Mouse (Mus musculus) heart, embryonic 11.5 days (tissue): ENCODE results near the gene Dzip1. TPM values are rescaled to one million over a fixed set of nuclear protein-coding genes. Genes with fewer than 3 reads are reported as not detected.

Experiments used
- ATAC-seq: fragments of 200-750 bp; cut with Nextera tagmentation; replicated peaks from 2 replicates; pipeline ENCODE4 v1.8.0; 2017; ENCODE audit warnings: moderate library complexity; ENCODE audit not compliant: insufficient number of reproducible peaks, low FRiP score, low TSS enrichment
- H3K27ac ChIP-seq: fragments of 300-500 bp; sonication (generic); 2 replicates; pipeline ENCODE4 v1.5.1; 2014; ENCODE audit warnings: mild to moderate bottlenecking, low read depth, low read length
- H3K27me3 ChIP-seq: fragments of 300-500 bp; sonication (generic); 2 replicates; pipeline ENCODE4 v1.6.1; 2014; ENCODE audit warnings: mild to moderate bottlenecking, low read length, mixed read lengths; ENCODE audit not compliant: control insufficient read depth, insufficient read depth
- H3K36me3 ChIP-seq: fragments of 300-500 bp; sonication (generic); 2 replicates; pipeline ENCODE4 v1.6.1; 2014; ENCODE audit warnings: mild to moderate bottlenecking, low read length, moderate library complexity, mixed read lengths; ENCODE audit not compliant: control insufficient read depth, insufficient read depth
- H3K4me1 ChIP-seq: fragments of 300-500 bp; sonication (generic); 2 replicates; pipeline ENCODE4 v1.6.1; 2014; ENCODE audit warnings: low read length; ENCODE audit not compliant: control insufficient read depth, insufficient read depth
- H3K4me2 ChIP-seq: fragments of 300-500 bp; sonication (generic); 2 replicates; pipeline ENCODE4 v1.6.1; 2014; ENCODE audit warnings: mild to moderate bottlenecking, moderate library complexity
- H3K4me3 ChIP-seq: fragments of 300-500 bp; sonication (generic); 2 replicates; pipeline ENCODE4 v1.5.1; 2014; ENCODE audit warnings: low read depth, low read length
- H3K9ac ChIP-seq: fragments of 300-500 bp; sonication (generic); 2 replicates; pipeline ENCODE4 v1.6.1; 2014; ENCODE audit warnings: mild to moderate bottlenecking, low read depth, low read length, moderate library complexity
- H3K9me3 ChIP-seq: fragments of 300-500 bp; sonication (generic); replicated peaks from 2 replicates; pipeline ENCODE4 v1.6.1; 2016; ENCODE audit warnings: low read length; ENCODE audit not compliant: control insufficient read depth
- WGBS: fragments of 180-500 bp; shearing (Covaris S2); extraction: QIAGEN DNeasy Blood & Tissue Kit; methylation state at CpG from one replicate; pipeline ENCODE4 v1.1.7; 2014; ENCODE audit not compliant: insufficient replicate concordance; 5-methylcytosine and 5-hydroxymethylcytosine counted together
- polyA plus RNA-seq: library from polyadenylated mRNA; unstranded; fragments of >200 nt; fragmentation: Nextera tagmentation; extraction: Ambion mirVana; gene quantifications from 2 replicates; pipeline ENCODE4 v1.2.1, GENCODE M21; 2014

The Dzip1 gene
- polyA plus RNA-seq, 1 experiment from 2014 or later = 13.2 TPM

DNA sequence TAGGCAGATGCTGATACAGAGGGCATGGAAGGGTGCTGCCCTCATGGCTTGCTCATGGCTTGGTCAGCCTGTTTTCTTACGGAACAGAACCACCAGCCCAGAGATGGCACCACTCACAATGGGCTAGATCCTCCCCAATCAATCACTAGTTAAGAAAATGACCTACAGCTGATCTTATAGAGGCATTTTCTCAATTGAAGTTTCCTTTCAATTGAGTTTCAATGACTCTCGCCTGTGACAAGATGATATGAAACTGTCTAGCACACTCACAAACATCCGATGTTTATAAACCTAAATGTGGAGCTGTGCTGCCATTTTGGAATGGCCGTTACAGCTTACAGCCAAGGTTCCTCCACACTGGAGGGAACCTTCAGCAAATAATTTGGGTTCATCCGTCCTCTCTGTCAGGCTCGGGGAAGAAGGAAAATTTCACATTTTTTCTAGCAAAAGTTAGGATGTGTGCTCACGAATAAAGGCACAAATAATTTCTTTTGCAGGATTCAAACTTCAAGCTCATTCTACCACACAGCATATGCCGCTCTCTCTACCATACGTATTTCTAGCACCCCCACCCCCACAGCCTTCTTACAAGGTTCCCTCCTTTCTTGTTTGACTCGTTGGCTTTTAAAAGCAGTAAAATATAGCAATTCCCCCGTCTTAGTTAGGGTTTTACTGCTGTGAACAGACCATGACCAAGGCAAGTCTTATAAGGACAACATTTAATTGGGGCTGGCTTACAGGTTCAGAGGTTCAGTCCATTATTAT lies 95.7 kb downstream of the Dzip1 start:
- no peak overlapping the region for H3K27ac ChIP-seq
- H3K4me1 ChIP-seq = no peaks in the 10 kb centered on the region; the same call in 1 of the 2 replicates
- H3K4me3 ChIP-seq = no peak overlapping the region
- 83% methylated on average over 11 of the region's 11 CpGs for WGBS
- no peaks in the 10 kb centered on the region for H3K9me3 ChIP-seq
- H3K4me2 ChIP-seq = no peak overlapping the region
- no peaks in the 10 kb centered on the region for H3K36me3 ChIP-seq
- no peak overlapping the region for H3K9ac ChIP-seq
- ATAC-seq = no peak
- no peaks in the 10 kb centered on the region for H3K27me3 ChIP-seq

DNA sequence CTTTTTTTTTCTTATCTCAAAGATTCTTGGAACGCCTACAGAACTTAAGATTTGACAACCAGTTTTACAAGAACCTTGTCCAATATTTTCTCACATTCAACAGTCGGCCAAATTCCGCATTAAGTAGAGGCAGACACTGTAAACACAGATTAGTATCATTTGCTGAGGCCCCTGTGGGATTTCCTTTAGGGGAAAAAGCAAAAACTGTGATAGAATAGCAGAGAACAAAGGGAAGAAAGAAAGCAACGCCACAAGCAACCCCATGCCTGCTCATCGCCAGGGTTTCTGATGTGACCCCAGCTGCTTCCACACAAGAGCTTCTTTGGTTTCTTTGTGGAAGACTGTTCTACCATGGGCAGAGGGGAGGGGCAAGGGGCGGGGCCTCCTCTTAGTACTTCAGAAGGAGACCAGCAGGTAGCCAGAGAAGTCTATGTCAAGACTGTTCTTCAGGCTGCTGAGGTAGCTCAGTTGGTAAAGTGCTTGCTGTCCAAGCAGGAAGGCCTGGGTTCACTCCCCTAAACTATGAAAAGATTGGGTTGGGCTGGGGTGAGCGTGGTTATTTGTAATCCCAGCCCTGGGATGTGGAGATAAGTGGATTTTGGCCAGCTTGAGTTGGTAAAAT lies 97.9 kb downstream of the Dzip1 start:
- no peak for ATAC-seq
- Histone ChIP-seq H3K9ac (no peak overlapping the region), H3K4me3 (no peak overlapping the region), H3K4me1 (no peaks in the 10 kb centered on the region), H3K4me2 (no peak overlapping the region), H3K36me3 (no peaks in the 10 kb centered on the region), H3K27ac (no peak overlapping the region), H3K27me3 (no peaks in the 10 kb centered on the region), H3K9me3 (no peaks in the 10 kb centered on the region)
- WGBS = 44% methylated on average over 7 of the region's 7 CpGs

DNA sequence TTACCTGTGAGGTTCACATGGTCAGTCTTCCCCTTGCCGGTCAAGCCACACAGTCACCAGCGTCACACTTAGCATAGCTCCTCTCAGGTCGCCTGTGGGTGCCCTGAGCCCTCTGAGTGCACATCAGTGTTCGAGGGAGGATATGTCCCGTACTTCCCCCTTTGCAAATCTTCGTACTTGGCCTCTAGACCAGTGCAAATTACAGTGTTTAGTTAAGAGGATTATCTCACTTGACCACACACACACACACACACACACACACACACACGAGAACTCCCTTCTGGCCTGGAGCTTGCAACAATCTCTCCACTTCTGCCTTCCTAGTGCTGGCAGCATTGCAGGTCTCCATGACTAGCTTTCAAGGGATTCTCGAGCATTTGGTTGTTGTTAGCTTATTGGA lies 98.9 kb downstream of the Dzip1 start:
- no peaks in the 10 kb centered on the region for H3K27me3 ChIP-seq
- no peaks in the 10 kb centered on the region for H3K36me3 ChIP-seq
- no peaks in the 10 kb centered on the region for H3K4me1 ChIP-seq
- no peak overlapping the region for H3K9ac ChIP-seq
- no peak overlapping the region for H3K27ac ChIP-seq
- no peak for ATAC-seq
- 74% methylated on average over 8 of the region's 8 CpGs for WGBS
- H3K4me2 ChIP-seq = no peak overlapping the region
- no peaks in the 10 kb centered on the region for H3K9me3 ChIP-seq
- H3K4me3 ChIP-seq = no peak overlapping the region

Other genes with a start within 250 kb of the Dzip1 start
- 1.6 and 1.7 TPM in 2 replicates for gene Abcc4, start 219.2 kb downstream of the Dzip1 start, polyA plus RNA-seq
- 0.34 and 0.56 TPM in 2 replicates for gene Cldn10, start 137.6 kb downstream of the Dzip1 start, polyA plus RNA-seq
- gene Dnajc3, start 12.5 kb upstream of the Dzip1 start, polyA plus RNA-seq = 32.8 and 37.6 TPM in 2 replicates
- 11.1 and 11.2 TPM in 2 replicates for gene Uggt2, start 174.0 kb upstream of the Dzip1 start, polyA plus RNA-seq
- gene Hs6st3, start 212.9 kb upstream of the Dzip1 start, polyA plus RNA-seq = 0.20 TPM in 1 of 2 replicates, not detected in the other